Mouse (Mus musculus): ENCODE results near the gene Elp5. TPM values are rescaled to one million over a fixed set of nuclear protein-coding genes. Genes with fewer than 3 reads are reported as not detected.
"Not testable (repeated sequence)": the region's sequence is repeated elsewhere in the genome, so short reads cannot be mapped to it uniquely, and the experiment has no call there.

The Elp5 gene
- total RNA-seq, 2 experiments from 2014 or later = 45.8 to 50.7 TPM

DNA sequence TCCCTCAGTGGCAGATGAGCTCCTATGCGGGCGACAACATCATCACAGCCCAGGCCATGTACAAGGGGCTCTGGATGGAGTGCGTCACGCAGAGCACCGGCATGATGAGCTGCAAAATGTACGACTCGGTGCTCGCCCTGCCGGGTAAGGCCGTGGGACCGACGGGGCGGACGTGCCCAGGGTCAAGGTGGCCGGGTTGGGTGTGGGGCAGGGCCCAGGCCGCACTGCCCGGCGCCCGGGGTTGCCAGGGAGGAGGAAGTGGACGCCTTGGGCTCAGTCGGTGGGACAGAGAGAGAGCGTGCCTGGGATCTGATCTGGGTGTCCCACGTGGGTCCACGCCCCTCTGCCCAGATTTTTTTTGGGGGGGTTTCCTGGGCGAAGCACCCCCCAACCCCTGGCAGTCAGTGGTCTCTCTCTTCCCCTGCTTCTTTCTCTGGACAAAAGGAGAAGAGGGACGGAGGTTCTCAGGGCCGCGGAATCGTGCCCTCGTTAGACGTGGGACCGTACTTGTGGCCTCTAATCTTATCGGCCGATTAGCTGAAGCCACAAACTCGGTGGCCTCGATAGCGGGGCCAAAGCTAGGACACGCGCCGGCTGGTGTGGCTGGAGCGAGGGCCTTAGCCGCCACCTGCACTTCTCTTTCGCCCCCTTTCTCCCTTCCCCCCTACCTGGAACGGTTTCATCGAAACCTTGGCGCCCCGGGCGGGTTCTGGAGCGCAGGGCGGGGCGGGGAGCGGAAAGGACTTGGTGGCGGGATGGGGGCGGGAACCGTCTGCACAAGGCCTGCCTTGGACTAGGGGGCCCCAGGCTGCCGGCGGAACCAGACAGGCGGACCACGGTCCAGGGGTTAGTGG lies 16.1 kb downstream of the Elp5 start:
- ATAC-seq (replicated peaks; ENCODE audit: low FRiP score, poor library complexity, severe bottlenecking) = no peak

- no peak for ATAC-seq (replicated peaks; ENCODE audit: low FRiP score, poor library complexity, severe bottlenecking)
These were observed 16.9 kb downstream of the Elp5 start for GRCm38 (mm10) chr11:69965271-69966005.

- no peak for ATAC-seq (replicated peaks; ENCODE audit: low FRiP score, poor library complexity, severe bottlenecking)
These were observed 17.6 kb downstream of the Elp5 start, which contains the start of gene Cldn7 for GRCm38 (mm10) chr11:69964650-69965270. Gene Cldn7 (plus strand): TSS chr11:69964779.

DNA sequence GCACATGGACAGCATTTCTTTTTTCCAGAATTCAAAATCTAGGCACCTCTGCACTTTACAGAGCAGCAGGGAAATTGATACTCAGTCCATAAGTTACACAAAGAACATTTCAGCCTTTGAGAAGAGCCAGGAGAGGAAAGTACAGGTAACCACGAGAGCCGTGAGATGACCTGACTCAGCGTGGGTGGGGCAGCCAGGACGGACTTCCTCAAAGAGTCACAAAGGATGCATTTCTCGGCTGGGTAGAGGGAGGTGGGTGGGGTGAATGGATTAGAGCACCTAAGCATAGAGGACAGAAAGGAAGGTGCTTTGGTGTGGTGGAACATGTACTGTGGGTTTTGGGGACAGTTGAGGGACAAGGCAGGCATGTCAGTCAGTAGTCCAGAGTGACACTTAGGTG lies 20.5 kb downstream of the Elp5 start:
- ATAC-seq (replicated peaks; ENCODE audit: low FRiP score, poor library complexity, severe bottlenecking) = no peak

DNA sequence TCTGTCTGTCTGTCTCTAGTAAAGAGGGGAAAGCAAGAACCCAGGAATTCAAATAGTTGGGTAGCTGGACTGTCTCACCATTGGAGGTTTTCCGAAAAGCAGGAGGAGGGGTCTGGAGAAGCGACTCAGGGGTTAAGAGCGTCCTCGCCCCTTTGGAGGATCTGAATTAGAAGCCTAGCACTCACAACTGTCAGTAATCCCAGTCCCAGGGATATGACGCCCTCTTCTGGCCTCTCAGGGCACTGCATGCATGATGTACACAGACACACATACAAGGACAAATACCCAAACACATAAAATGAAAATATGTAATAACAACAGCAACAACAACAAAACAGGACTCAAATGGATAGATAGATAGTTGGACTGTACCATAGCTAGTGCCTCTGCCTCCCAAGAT lies 21.7 kb downstream of the Elp5 start:
- no peak for ATAC-seq (replicated peaks; ENCODE audit: low FRiP score, poor library complexity, severe bottlenecking)

GRCm38 (mm10) chr11:69956218-69956617 lies 26.1 kb downstream of the Elp5 start:
- ATAC-seq (replicated peaks; ENCODE audit: low FRiP score, poor library complexity, severe bottlenecking) = no peak

GRCm38 (mm10) chr11:69955618-69956017 lies 26.7 kb downstream of the Elp5 start:
- not testable (repeated sequence) for ATAC-seq (replicated peaks; ENCODE audit: low FRiP score, poor library complexity, severe bottlenecking)

DNA sequence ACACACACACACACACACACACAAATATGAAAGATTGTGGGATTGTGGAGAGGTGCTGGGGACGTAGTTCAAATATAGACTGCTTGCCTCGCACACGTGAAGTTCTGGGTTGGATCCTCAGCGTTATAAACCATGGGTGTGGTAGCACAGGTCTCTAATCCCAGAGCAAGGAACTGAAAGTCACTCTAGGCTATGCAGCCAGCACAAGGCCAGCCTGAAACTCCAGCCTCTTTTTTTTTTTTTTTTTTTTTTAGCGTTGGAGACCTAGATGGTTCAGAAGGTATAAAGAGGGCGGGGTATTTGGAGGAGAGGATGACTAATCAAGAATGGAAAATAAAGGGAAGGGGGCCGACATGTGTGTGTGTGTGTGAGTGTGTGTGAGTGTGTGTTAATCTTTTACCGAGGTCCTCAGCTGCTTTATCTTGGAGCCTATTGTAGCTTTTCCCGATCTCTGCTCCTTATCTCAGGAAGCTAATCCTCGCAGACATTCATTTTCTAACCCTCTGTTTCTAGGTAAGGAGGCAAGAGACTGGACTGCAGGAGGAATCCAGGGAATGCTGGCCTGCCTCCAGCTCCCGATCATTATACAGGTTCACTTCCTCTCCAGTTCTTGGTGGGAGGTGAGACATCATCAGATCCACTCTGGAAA lies 28.9 kb downstream of the Elp5 start:
- ATAC-seq (replicated peaks; ENCODE audit: low FRiP score, poor library complexity, severe bottlenecking) = no peak

DNA sequence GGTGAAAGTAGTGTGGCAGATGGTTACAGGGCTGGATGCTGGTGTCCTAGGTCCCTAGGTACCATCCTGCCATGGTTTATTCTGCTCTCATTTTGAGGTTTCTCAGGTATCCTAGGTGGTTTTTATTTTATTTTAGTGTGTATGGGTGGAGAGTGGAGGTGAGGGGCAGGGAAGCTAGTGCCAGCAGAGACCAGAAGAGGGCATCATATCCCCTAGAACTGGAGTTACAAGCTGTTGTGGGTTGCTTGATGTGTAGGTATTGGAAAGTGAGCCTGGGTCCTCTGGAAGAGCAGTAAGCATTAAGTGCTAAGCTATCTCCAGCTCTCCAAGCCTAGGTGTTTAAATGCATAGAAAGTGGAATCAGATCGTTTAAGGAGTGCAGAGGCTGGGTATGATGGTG lies 30.0 kb downstream of the Elp5 start:
- no peak for ATAC-seq (replicated peaks; ENCODE audit: low FRiP score, poor library complexity, severe bottlenecking)

GRCm38 (mm10) chr11:69950807-69951459 lies 31.4 kb downstream of the Elp5 start:
- ATAC-seq (replicated peaks; ENCODE audit: low FRiP score, poor library complexity, severe bottlenecking) = no peak

DNA sequence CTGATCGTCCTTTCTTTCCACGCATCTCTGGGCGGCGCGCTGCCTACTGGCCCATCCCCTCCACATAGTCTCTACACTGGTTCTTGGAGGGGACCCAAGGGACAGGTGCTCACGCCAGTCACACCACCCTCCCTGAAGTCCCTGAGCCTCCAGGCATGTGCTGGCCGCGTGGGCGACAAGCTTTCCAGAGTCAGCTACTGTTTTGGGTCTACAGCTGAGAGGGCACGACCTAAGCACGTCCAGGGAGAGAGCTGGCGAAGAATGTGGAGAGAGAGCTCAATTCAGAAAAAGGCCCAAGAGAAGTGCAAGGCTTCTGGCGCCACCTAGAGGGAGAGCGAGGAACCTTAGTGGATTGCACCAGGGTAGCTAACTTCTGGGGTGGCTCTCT lies 33.6 kb downstream of the Elp5 start:
- peak; percentile 61 for ATAC-seq (replicated peaks; ENCODE audit: low FRiP score, poor library complexity, severe bottlenecking)

- peak; percentile 74 for ATAC-seq (replicated peaks; ENCODE audit: low FRiP score, poor library complexity, severe bottlenecking)
These were observed 34.1 kb downstream of the Elp5 start, which contains the start of gene Slc2a4 for GRCm38 (mm10) chr11:69948066-69948762. Gene Slc2a4 (minus strand): TSS chr11:69948188.

GRCm38 (mm10) chr11:69947337-69948065 lies 34.8 kb downstream of the Elp5 start:
- ATAC-seq (replicated peaks; ENCODE audit: low FRiP score, poor library complexity, severe bottlenecking) = peak; percentile 20

DNA sequence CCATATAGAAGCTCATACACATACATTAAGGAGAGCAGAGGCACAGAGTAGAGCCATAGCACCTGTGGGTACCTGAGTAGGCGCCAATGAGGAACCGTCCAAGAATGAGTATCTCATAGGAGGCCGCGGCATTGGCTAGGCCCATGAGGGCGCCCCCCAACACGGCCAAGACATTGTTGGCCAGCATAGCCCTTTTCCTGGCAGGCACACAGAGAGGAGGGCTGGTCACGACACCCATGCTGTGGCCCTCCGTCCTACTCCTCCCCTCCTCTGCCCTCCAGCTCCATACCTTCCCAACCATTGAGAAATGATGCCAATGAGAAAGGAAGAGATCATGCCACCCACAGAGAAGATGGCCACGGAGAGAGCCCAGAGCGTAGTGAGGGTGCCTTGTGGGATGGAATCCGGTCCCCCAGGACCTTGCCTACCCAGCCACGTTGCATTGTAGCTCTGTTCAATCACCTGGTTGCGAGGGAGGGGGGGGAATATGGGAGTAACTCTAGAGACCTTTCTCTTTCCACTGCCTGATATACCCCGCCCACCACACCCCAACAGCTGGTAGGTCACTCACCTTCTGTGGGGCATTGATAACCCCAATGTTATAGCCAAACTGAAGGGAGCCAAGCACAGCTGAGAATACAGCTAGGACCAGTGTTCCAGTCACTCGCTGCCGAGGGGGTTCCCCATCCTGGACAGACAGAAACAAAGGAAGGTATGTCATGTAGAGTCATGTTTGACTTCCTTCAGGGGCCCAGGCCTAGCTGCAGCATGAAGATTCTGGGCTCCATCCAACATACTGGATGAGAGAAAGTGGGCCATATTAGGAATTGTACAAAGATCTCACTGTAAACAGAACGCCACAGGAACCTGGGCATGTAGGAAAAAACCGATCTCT lies 36.1 kb downstream of the Elp5 start:
- ATAC-seq (replicated peaks; ENCODE audit: low FRiP score, poor library complexity, severe bottlenecking) = peak; percentile 69

DNA sequence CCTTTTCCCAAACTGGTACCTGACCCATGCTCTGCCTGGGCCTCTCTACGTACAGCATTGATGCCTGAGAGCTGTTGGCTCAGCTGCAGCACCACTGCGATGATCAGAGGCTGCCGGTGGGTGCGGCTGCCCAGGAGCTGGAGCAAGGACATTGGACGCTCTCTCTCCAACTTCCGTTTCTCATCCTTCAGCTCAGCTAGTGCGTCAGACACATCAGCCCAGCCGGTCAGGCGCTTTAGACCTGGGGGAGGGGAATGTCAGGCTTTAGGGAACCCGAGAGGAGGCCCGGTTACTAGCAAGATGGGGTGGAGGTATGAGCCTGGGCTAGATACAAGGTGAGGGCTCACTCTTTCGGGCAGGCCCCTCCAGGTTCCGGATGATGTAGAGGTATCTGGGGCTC lies 37.1 kb downstream of the Elp5 start:
- ATAC-seq (replicated peaks; ENCODE audit: low FRiP score, poor library complexity, severe bottlenecking) = no peak

DNA sequence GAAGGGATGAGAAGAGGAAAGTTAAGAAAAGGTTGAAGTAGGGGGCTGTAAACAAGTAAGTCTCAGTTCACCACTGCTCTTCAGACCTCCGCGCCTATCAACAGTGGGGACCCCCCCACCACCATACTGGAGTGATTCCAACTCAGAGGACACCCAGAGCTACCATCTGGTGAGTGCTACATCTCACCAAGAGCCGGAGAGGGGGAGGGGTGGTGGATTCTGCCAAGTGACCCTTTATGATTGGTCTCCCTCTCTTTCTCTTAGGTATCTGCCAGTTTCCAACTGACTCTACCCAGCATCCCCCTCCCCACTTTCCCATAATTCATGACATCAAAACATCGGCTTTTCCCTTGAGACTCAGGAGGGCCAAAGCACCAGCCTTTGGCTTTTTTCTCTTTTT lies 41.4 kb downstream of the Elp5 start:
- ATAC-seq (replicated peaks; ENCODE audit: low FRiP score, poor library complexity, severe bottlenecking) = no peak

GRCm38 (mm10) chr11:69939731-69940130 lies 42.6 kb downstream of the Elp5 start:
- no peak for ATAC-seq (replicated peaks; ENCODE audit: low FRiP score, poor library complexity, severe bottlenecking)

Measured in erythroid progenitor cell, adult 5-6 weeks (primary cell).